Mouse (Mus musculus): ENCODE data around the gene Ice1. TPM values are rescaled to one million over a fixed set of nuclear protein-coding genes. Genes with fewer than 3 reads are reported as not detected.
A peak's percentile ranks its signal among the peaks of the same experiment; 100 is the strongest.

Ice1 gene
- polyA plus RNA-seq, 1 experiment from 2014 or later: 18.8 TPM

DNA sequence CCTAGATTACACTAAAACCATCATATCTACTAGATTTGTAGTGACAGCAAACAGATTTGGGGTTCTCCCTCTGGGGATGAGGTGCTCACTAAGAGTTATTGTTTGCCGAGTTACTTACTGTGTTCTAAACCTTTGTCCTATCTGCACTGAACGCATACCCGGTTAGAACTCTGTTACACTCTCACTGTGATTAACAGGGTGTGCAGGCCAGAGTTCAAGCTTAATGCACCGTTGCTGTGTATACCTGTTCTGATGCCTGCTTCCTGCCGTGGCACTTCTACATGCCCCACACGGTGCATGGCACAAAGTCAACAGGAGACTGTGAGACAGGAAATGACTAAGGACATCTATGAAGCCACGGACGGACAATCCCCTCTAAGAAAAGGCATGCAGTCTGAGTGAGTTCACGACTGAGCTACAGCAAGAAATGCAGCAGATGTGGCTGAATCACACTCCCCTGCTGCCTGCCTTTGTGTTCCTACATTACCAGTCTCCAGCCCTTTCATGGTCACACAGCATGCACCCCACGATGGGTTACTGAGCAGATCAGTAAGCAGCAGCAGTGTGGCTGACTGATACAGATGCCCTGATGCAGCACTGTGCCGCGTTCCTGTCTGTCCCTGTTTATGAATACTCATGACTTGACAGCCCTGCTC is 37.3 kb downstream of the Ice1 start:
- no peak overlapping the region for H3K27ac ChIP-seq (replicated peaks)
- H3K4me3 ChIP-seq: no peak overlapping the region
- H3K27me3 ChIP-seq (ENCODE audit: low read depth, poor library complexity, severe bottlenecking): no peaks in the 10 kb centered on the region
- peaks cover 92% of the 10 kb centered on the region for H3K36me3 ChIP-seq
- no peaks in the 10 kb centered on the region for H3K4me1 ChIP-seq
- no peaks in the 10 kb centered on the region for H3K9me3 ChIP-seq (replicated peaks)
- no peak for DNase-seq (ENCODE audit: low spot score)
- WGBS: 90% methylated on average over 12 of the region's 12 CpGs

DNA sequence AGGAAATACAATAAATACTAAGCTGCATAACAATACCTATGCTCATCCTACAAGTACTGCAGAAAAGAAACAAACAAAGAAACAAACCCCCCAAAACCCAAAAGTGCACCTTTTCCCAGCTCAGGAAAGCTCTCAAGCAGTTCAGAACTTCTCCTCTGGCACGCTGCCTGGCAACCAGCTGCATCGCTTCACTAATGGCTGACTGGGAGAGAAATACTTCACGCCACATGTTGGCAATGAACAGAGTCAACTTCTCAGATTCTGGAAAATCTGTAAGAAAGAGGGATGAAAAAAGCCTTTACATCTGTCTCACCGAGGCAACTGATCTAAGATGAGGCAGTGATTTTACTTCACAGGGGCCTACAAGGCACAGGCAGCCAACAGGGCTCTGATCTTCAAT is 38.5 kb downstream of the Ice1 start:
- DNase-seq (ENCODE audit: low spot score): no peak
- no peak overlapping the region for H3K4me3 ChIP-seq
- peaks cover 92% of the 10 kb centered on the region for H3K36me3 ChIP-seq
- H3K4me1 ChIP-seq: no peaks in the 10 kb centered on the region
- no peaks in the 10 kb centered on the region for H3K27me3 ChIP-seq (ENCODE audit: low read depth, poor library complexity, severe bottlenecking)
- H3K27ac ChIP-seq (replicated peaks): no peak overlapping the region
- no peaks in the 10 kb centered on the region for H3K9me3 ChIP-seq (replicated peaks)
- 96% methylated on average over 4 of the region's 4 CpGs for WGBS

DNA sequence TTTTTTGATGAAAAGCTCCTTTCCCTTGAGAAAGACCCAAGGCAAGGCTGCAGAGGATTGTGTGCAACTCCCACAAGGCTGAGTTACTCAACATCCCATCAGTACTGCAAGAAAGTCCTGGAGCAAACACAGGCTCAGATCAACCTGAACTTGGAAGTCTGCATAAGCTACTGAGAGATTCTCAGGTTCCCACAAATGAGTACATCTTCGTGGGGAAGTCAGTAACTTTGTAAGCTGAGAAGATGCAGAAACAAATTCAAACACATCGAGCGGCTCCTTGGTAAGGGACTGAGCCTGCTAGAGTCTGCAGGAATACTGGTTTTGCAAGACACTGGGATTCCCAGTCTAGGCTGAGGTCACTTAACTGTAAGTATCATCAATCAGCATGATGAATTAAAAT is 40.5 kb downstream of the Ice1 start:
- peaks cover 92% of the 10 kb centered on the region for H3K36me3 ChIP-seq
- no peak overlapping the region for H3K27ac ChIP-seq (replicated peaks)
- H3K27me3 ChIP-seq (ENCODE audit: low read depth, poor library complexity, severe bottlenecking): no peaks in the 10 kb centered on the region
- no peaks in the 10 kb centered on the region for H3K4me1 ChIP-seq
- no peak overlapping the region for H3K4me3 ChIP-seq
- DNase-seq (ENCODE audit: low spot score): no peak
- no peaks in the 10 kb centered on the region for H3K9me3 ChIP-seq (replicated peaks)
- WGBS: 91% methylated on average over 3 of the region's 3 CpGs

DNA sequence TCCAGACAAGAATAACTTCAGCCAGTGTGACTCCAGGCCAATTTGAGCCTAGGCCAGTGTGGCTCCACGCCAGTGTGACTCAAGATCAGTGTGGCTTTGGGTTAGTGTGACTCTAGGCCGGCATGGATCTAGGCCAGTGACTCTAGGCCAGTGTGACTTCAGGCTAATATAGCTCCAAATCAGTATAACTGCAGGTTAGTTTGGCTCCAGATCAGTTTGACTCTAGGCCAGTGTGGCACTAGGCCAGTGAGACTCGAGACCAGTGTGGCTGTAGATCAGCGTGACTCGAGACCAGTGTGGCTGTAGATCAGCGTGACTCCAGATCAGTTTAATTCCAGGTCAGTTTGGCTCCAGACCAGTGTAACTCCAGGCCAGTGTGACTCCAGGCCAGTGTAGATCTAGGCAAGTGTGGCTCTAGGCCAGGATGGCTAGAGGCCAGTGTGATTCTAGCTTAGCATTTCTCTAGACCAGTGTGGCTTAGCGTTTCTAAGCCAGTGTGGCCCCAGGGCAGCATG is 47.1 kb downstream of the Ice1 start:
- no peaks in the 10 kb centered on the region for H3K4me1 ChIP-seq
- H3K27me3 ChIP-seq (ENCODE audit: low read depth, poor library complexity, severe bottlenecking): no peaks in the 10 kb centered on the region
- H3K9me3 ChIP-seq (replicated peaks): no peaks in the 10 kb centered on the region
- peaks cover 97% of the 10 kb centered on the region for H3K36me3 ChIP-seq
- H3K4me3 ChIP-seq: no peak overlapping the region
- WGBS: 96% methylated on average over 7 of the region's 7 CpGs
- DNase-seq (ENCODE audit: low spot score): no peak
- no peak overlapping the region for H3K27ac ChIP-seq (replicated peaks)

DNA sequence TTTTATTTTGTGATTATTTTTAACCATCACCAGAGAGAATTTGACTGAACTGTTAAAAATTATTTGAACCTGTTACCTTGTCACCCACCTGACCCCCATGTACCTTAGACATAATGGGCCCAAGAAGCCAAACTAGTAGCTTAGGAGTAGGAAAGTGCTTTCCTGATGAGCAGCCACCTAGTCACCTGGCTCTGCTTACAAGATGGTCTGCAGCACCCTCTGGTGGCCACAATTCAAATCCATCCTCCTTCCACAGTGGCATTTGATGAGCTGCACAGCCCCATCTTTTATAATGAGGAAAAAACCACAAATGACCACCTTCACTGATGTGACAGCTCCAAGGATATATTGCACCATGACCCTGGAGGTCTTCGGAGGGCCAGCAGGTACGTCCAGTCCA is 50.5 kb downstream of the Ice1 start:
- peak; percentile 45 for DNase-seq (ENCODE audit: low spot score)
- Histone ChIP-seq H3K36me3 (peaks cover 68% of the 10 kb centered on the region), H3K4me1 (no peaks in the 10 kb centered on the region), H3K27me3 (ENCODE audit: low read depth, poor library complexity, severe bottlenecking) (no peaks in the 10 kb centered on the region), H3K27ac (replicated peaks) (no peak overlapping the region), H3K4me3 (no peak overlapping the region), H3K9me3 (replicated peaks) (no peaks in the 10 kb centered on the region)
- WGBS: 85% methylated on average over 2 of the region's 2 CpGs

DNA sequence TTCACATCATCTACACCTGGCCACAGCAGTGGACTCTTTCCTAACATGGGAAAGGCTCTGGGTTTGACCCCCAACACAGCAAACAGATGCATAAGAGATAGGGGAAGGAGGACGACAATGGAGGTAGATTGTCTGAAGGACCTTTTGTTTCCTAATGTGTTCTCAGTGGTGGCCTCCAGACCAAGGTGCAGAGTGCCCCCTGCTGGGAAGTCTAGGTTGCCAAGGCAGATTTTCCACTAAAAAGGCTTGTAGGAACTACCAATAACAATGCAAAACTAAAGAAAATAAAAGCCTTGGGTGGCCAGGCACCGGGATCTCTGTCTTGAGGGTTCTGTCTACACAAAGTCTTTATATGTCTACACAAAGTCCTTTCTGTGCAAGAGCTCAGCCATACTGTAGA is 54.9 kb downstream of the Ice1 start:
- H3K27me3 ChIP-seq (ENCODE audit: low read depth, poor library complexity, severe bottlenecking): no peaks in the 10 kb centered on the region
- no peaks in the 10 kb centered on the region for H3K4me1 ChIP-seq
- no peak overlapping the region for H3K27ac ChIP-seq (replicated peaks)
- H3K9me3 ChIP-seq (replicated peaks): no peaks in the 10 kb centered on the region
- H3K4me3 ChIP-seq: no peak overlapping the region
- peaks cover 24% of the 10 kb centered on the region for H3K36me3 ChIP-seq
- peak; percentile 29 for DNase-seq (ENCODE audit: low spot score)
- WGBS: 48% methylated on average over 2 of the region's 2 CpGs

DNA sequence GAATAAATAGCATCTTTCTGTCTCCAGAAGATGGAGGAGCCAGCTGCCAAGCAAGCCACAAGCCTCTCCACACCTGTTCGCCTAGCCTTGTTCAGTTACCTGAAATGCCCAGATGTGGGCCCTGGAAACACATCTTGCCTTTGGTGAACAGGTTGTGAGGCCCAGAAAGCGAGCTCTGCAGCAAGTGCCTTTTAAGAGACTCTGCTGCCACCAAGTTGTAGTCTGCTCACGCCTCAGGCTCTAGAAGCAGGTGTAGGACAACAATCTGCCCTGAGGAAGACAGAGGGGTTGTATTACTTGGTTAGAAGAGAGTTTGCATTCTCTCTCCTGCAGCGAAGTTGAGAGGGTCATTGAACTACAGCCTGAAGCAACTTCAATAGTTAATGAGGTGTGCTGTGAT is 55.9 kb downstream of the Ice1 start:
- Histone ChIP-seq H3K27me3 (ENCODE audit: low read depth, poor library complexity, severe bottlenecking) (no peaks in the 10 kb centered on the region), H3K4me3 (no peak overlapping the region), H3K4me1 (no peaks in the 10 kb centered on the region), H3K36me3 (peaks cover 15% of the 10 kb centered on the region), H3K9me3 (replicated peaks) (no peaks in the 10 kb centered on the region), H3K27ac (replicated peaks) (no peak overlapping the region)
- WGBS: 93% methylated on average over 4 of the region's 4 CpGs
- DNase-seq (ENCODE audit: low spot score): no peak

DNA sequence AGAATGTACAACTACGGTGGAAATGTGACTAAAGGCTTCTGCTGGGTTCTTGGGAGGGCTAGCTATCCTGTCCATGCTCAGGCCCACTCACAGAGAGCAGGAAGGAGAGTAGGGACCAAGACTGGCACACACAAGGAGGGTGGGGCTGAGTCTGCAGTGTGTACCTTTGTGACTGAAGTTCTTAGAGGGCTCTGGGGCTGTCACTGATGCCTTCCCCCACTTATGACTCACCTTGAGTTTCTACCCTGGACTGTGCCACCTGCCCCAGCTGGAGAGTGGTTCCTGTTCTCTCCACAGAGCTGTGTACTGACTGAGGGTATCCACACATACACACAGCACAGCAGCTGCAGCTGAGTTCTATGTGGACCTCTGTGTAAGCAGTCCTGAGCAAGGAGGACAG is 63.2 kb downstream of the Ice1 start:
- H3K4me1 ChIP-seq: no peaks in the 10 kb centered on the region
- H3K4me3 ChIP-seq: no peak overlapping the region
- DNase-seq (ENCODE audit: low spot score): no peak
- no peaks in the 10 kb centered on the region for H3K36me3 ChIP-seq
- H3K27ac ChIP-seq (replicated peaks): 0 out of 2 replicates have a peak overlapping the region, but pooled peaks have one; percentile 1
- WGBS: 83% methylated on average over 1 of the region's 1 CpGs
- H3K27me3 ChIP-seq (ENCODE audit: low read depth, poor library complexity, severe bottlenecking): no peaks in the 10 kb centered on the region
- no peaks in the 10 kb centered on the region for H3K9me3 ChIP-seq (replicated peaks)

DNA sequence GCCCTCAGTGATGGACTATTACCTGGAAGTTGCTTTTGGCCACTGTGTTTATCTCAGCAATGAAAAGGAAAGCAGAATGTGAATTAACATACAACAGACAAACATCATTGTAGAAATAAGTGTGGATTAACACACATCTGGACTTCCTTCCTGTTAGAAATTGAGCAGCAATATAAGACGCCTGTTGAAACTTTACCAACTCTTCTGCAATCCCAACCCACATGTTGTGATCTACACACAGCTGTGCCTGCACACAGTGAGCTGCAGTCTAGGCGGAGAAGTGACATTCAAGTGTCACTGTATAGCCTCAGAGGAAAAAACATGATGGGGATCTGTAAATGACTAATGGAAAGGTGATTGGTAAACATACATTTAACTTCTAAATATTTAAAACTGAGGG is 69.5 kb downstream of the Ice1 start:
- DNase-seq (ENCODE audit: low spot score): no peak
- Histone ChIP-seq H3K4me1 (no peaks in the 10 kb centered on the region), H3K27me3 (ENCODE audit: low read depth, poor library complexity, severe bottlenecking) (no peaks in the 10 kb centered on the region), H3K9me3 (replicated peaks) (no peaks in the 10 kb centered on the region), H3K4me3 (no peak overlapping the region), H3K27ac (replicated peaks) (no peak overlapping the region), H3K36me3 (no peaks in the 10 kb centered on the region)
- WGBS: 82% methylated on average over 2 of the region's 2 CpGs

DNA sequence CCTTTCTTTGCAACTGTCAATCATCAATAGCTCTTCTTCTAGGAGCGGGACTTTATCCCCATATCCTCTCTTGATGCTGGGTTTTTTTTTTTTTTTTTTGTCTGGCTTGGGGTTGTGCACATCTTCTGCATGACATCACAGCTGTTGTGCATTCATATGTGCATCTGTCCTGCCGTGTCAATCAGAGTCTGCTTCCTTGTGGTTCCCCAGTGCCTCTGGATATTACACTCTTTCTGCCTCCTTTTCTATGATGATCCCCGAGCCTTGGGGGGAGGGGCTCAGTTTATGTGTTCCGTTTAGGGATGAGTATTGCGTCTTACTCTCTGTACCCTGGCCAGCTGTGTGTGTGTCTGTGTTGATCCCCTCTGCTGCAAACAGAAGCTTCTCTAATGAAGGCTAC is 84.0 kb downstream of the Ice1 start:
- 88% methylated on average over 5 of the region's 5 CpGs for WGBS

DNA sequence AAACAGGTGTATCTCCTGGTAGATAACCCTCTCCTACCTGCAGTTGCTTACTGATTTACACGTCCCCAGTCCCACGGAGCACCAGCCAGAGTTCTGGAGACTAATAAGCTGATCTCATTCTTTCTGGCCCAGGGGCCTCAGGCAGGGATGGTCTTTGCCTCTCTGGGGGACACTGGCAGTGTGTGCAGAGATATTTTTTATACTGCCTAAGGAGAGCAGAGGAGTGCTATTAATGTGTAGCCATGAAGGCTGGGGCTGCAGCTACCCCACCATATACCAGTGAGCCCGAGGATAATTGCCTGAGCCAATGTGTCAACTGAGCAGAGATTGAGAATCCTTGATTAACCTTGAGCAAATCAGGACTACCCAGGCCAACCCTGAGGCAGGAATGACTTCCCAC is 90.0 kb downstream of the Ice1 start:
- 48% methylated on average over 3 of the region's 3 CpGs for WGBS
- no peak for DNase-seq (ENCODE audit: low spot score)
- Histone ChIP-seq H3K36me3 (no peaks in the 10 kb centered on the region), H3K4me1 (peaks cover 11% of the 10 kb centered on the region), H3K27ac (replicated peaks) (no peak overlapping the region), H3K27me3 (ENCODE audit: low read depth, poor library complexity, severe bottlenecking) (no peaks in the 10 kb centered on the region; the same call in 1 of the 2 replicates), H3K4me3 (no peak overlapping the region), H3K9me3 (replicated peaks) (no peaks in the 10 kb centered on the region)

More for the DNA sequence above, 84.0 kb downstream of the Ice1 start:
- Histone ChIP-seq H3K9me3 (replicated peaks) (no peaks in the 10 kb centered on the region), H3K27ac (replicated peaks) (no peak overlapping the region), H3K4me3 (no peak overlapping the region), H3K27me3 (ENCODE audit: low read depth, poor library complexity, severe bottlenecking) (no peaks in the 10 kb centered on the region; the same call in 1 of the 2 replicates), H3K36me3 (no peaks in the 10 kb centered on the region), H3K4me1 (no peaks in the 10 kb centered on the region)
- no peak for DNase-seq (ENCODE audit: low spot score)

DNA sequence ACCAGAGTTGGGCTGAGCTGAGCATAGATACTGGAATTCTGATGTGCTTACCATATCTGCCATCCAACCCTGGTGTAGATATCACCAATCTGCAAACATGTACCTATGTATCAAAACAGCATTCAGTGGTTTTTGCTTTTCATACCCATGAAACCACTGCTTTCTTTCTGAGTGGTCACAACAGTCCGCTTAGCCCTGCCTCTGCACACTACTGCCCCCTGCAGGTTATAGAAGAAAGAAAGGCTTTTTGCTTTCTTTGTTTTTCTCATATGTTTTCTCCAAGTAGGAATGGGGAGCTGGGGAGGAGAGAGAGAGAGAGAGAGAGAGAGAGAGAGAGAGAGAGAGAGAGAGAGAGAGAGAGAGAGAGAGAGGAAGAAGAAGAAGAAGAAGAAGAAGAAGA is 92.2 kb downstream of the Ice1 start:
- H3K4me1 ChIP-seq: peaks cover 11% of the 10 kb centered on the region
- no peak overlapping the region for H3K27ac ChIP-seq (replicated peaks)
- no peaks in the 10 kb centered on the region; the same call in 1 of the 2 replicates for H3K27me3 ChIP-seq (ENCODE audit: low read depth, poor library complexity, severe bottlenecking)
- H3K9me3 ChIP-seq (replicated peaks): no peaks in the 10 kb centered on the region
- H3K4me3 ChIP-seq: no peak overlapping the region
- no peak for DNase-seq (ENCODE audit: low spot score)
- H3K36me3 ChIP-seq: no peaks in the 10 kb centered on the region
- WGBS: 11% methylated on average over 1 of the region's 1 CpGs

DNA sequence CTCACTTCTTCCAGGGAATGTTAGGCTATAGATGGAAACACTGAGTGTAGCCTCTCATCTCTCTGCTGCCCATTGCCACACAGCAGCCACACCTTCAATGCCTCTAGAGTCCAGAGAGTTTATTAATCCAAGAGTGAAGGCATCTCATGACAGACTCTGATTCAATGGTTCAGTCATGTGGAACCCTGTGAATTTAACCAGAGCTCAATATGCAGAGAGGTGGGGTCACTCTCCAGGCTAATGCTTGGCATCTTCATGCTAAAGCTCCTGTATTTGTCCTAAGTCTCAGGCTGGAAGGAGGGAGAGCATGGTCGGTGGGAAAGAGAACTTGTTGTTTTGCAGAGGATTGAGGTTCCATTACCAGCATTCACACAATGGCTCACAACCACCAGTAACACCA is 97.6 kb downstream of the Ice1 start:
- Histone ChIP-seq H3K4me1 (no peaks in the 10 kb centered on the region), H3K27me3 (ENCODE audit: low read depth, poor library complexity, severe bottlenecking) (no peaks in the 10 kb centered on the region; the same call in 1 of the 2 replicates), H3K27ac (replicated peaks) (no peak overlapping the region), H3K4me3 (no peak overlapping the region), H3K9me3 (replicated peaks) (no peaks in the 10 kb centered on the region), H3K36me3 (no peaks in the 10 kb centered on the region)
- 62% methylated on average over 1 of the region's 1 CpGs for whole genome bisulfite sequencing
- no peak for DNase-seq (ENCODE audit: low spot score)

Data from midbrain, embryonic 10.5 days (tissue).